Mouse (Mus musculus) gonadal fat pad, adult 2 months (tissue): ENCODE data around the gene Nup62. TPM values are rescaled to one million over a fixed set of nuclear protein-coding genes. Genes with fewer than 3 reads are reported as not detected.
A peak's percentile ranks its signal among the peaks of the same experiment; 100 is the strongest.

ENCODE experiments used
- DNase-seq: peaks from one replicate; pipeline ENCODE4 v3.0.0-alpha.2; 2012; ENCODE audit warnings: low read depth
- polyA plus RNA-seq: library from polyadenylated mRNA; depleted of rRNA; stranded (reverse); fragments of >200 nt; gene quantifications from 2 replicates; pipeline ENCODE4 v1.2.3, GENCODE M21; 2012

Nup62 gene
- polyA plus RNA-seq, 1 experiment: 40.5 TPM

- DNase-seq: peak; percentile 98
Observed at GRCm38 (mm10) chr7:44848561-44849415, 32.9 kb downstream of the Nup62 start, which contains the start of the genes Akt1s1 and Tbc1d17. Gene Akt1s1, plus strand, starts transcription at chr7:44848991. Gene Tbc1d17, minus strand, starts transcription at chr7:44849079.

- DNase-seq: peak; percentile 69
Observed at GRCm38 (mm10) chr7:44849416-44850111, 33.7 kb downstream of the Nup62 start.

DNA sequence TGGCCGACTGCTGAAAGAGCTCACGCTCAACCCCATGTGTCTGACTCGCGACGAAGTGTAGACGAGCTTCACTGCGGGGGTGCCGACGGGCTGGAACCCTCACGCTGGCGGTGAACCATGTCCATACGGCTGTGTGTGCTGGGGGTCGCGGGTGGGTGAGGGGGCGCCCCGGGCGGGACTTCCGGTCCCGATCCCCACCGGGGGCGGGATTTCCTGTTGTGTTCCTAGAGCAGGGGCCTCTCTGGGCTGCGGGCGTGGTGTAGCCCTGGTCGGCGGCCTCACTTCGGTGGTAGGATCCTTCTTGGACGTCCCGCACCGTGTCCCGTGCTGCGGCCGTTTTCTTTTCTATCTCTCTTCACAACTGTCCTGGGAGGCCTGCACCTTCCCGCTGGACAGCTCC lies 34.3 kb downstream of the Nup62 start:
- DNase-seq: no peak

GRCm38 (mm10) chr7:44850789-44851624 lies 35.1 kb downstream of the Nup62 start:
- DNase-seq: no peak

DNA sequence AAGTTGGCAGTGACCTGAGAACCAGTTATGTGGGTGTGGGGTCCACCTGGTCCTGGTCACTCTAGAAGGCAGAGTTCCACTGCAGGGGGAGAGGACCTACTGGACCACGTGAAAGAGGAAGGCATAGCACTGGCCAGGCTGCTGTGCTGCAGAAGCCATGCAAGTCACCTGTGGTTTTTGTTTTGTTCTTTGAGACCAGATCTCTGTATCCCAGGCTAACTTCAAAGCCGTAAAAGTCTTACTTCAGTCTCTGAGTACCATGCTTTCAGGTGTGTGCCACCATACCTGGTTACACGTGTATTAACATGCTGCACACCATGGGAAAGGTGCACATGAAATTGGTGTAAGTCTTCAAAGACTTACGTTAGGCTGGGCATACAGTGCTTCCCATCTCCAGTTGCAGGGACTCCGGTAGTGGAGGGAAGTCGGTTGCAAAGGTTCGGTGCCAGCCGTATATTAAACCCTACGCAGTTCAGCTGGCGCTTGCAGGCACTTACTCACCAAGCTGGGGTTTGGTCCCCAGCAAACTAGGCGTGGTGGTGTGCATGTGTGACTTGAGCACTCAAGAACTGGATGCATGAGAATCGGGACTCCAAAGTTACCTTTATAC lies 35.8 kb downstream of the Nup62 start:
- DNase-seq: no peak

DNA sequence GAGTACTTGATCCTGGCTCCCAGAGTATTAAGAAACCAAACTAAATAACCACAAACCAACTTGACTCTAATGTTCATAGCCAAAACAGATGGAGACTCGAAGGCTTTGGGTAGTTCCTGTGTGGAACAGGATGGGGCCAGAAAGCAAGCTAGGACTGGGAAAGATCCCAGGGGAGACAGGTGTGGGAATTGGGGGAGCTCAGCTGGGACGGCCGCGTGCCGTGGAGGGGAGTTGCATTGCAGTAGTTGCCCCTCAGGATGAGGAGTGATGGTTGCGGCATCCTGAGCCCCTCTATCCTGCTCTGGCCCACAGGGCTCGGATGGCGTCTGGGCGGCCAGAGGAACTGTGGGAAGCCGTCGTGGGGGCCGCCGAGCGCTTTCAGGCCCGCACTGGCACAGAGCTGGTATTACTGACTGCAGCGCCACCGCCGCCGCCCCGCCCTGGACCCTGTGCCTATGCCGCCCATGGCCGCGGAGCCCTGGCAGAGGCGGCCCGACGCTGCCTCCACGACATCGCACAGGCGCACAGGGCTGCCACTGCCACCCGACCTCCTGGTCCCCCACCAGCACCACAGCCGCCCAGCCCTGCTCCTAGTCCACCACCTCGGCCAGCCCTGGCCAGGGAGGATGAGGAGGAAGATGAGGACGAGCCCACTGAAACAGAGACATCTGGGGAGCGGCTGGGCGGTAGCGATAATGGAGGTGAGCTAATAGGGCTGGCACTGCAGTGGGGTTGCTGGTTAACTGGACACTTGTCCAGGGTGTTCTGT lies 36.6 kb downstream of the Nup62 start:
- no peak for DNase-seq

DNA sequence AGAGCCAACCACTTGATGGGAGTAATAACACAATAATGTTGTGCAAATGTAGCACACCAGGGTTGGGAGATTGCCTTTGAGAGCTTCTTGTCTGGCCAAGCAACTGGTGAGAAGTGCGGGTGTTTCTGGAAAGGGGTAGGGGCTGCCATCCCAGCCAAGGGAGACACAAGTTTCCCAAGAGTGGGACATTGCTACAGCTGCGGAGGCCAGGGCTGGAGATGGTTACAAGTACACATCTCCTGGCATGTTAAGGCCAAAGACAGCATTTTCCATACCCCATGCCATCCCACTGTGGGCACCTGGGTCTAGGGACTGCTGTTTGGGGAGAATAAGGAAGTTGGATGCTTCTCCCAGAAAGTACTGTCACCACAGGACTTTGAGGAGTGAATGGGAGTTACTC lies 37.2 kb downstream of the Nup62 start:
- no peak for DNase-seq

GRCm38 (mm10) chr7:44853596-44854355 lies 37.9 kb downstream of the Nup62 start:
- no peak for DNase-seq

GRCm38 (mm10) chr7:44854356-44855031 lies 38.6 kb downstream of the Nup62 start:
- DNase-seq: no peak

- no peak for DNase-seq
Observed at GRCm38 (mm10) chr7:44855036-44855435, 39.1 kb downstream of the Nup62 start.

DNA sequence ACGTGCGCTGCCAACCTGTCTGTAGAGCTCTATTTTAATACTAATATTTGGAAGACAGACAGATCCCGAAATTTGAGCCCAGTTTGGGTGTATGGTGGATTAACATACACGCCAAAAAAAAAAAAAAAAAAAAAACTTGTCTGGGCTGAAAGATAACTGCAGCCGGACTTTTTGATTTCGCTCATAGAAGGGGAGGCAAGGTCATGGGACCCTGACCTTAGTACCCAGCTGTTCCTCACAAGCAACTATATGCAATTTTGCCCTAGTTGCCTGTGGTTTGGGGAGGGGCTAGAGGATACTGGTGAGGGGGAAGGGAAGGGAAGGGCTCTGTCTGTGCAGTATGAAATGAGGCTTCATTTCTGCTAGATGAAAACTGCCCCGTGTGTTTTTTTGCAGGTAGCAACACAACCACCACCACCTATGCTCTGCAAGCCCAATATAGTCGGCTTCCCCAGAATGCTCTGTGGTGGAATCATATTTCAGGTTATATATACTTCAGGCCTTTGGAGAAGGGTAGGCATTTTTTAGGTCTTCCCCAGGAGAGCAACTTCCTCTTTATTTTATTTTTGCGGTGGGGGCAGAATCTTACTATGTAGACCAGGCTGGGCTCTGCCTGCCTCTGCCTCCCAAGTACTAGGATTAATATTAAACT lies 40.5 kb downstream of the Nup62 start:
- DNase-seq: no peak

GRCm38 (mm10) chr7:44857042-44857552 lies 41.2 kb downstream of the Nup62 start, which contains the start of gene Pnkp:
Gene Pnkp, plus strand, starts transcription at chr7:44857139.
- peak; percentile 63 for DNase-seq

DNA sequence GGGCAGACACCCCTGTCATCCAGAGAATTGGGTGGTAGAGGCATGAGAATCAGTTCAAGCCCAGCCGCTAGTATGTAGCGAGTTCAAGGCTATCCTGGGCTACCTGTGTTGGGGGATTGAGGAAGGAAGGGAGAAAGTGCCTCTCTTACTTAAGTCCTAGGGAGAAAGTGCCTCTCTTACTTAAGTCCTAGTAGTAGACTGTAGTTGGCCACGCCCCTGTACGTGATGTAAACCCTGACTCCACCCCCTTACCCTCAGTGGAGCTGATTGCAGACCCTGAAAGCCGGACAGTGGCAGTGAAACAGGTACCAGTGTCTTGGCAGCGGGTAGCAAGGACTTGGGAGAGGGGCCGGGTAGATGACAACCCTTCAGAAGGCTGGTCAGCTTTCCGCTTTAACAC lies 42.0 kb downstream of the Nup62 start:
- no peak for DNase-seq

DNA sequence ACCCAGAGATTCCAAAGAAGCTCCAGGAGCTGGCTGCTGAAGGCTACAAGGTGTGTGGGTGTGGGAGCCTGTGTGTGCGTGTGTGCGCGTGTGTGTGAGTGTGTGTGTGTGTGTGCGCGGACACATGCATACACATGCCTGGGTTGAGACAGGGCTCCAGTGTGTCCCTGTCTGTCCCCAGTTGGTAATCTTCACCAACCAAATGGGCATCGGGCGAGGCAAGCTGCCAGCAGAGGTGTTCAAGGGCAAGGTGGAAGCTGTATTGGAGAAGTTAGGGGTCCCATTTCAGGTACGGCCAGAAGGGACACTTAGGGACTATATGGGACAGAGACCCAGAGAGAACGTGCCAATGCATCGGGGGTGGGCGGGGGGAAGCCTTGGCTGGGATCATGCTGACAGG lies 44.0 kb downstream of the Nup62 start:
- no peak for DNase-seq

- DNase-seq: no peak
Observed at GRCm38 (mm10) chr7:44860576-44861428, 44.9 kb downstream of the Nup62 start.

DNA sequence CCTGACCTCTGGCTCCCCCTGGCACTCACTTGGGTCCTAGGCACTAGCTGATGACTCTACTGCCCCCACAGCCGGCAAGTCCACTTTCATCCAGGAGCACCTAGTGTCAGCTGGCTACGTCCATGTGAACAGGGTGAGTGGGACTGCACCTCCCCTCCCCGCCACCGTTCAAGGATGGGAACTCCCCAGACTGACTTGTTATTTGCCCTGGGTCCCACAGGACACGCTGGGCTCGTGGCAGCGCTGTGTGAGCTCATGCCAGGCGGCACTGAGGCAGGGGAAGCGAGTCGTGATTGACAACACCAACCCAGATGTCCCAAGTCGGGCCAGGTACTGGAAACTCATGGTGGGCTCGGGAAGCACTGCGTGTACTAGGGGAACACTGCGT lies 45.5 kb downstream of the Nup62 start:
- DNase-seq: no peak

DNA sequence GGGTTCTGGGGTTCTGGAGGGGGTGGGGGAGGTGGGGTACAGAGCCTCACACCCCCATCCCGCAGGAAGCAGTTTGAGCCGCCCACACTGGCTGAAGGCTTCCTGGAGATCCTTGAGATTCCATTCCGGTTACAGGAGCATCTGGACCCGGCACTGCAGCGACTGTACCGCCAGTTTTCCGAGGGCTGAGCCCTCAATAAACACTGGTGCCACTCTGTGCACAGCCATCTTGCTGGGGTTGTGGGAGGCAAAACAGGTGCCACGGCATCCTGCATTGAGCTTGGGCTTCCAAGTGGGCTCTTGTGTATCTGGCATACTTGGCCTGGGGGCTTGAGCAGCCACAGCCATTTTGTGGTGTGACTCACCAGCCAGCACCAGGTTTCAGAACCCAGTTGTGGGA lies 46.5 kb downstream of the Nup62 start:
- DNase-seq: no peak

DNA sequence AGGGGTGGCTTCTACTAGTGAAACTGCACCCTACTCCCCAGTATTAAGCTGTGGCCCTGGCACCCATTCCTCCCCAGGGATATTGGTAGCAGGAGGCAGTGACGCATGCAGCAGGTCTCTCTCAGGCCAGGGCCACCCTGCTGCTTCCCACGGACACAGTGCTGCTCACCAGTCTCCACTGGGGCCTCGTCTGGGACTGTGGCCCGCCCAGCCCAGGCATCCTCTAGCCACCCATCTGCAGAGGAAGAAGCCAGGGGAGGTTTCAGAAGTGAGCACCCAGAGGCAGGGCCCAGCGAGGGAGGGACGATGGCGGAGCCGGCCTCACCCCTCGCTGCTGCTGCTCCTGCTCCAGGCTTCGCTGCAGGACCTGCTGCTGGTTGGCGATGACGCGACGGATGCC lies 47.3 kb downstream of the Nup62 start:
- DNase-seq: no peak
